Mouse (Mus musculus) cerebellum, adult 11-12 months (tissue): ENCODE results near the gene 1700074P13Rik.
"Not testable (repeated sequence)": the region's sequence is repeated elsewhere in the genome, so short reads cannot be mapped to it uniquely, and the experiment has no call there.

Source experiments
- DNase-seq: peaks from one replicate; pipeline ENCODE4 v3.0.0; 2022

Gene 1700074P13Rik

GRCm38 (mm10) chr6:40940457-40940856 lies at the start of gene 1700074P13Rik:
Gene 1700074P13Rik, minus strand, starts transcription at chr6:40940557.
- no peak for DNase-seq

- not testable (repeated sequence) for DNase-seq
These were observed 24.1 kb upstream of the 1700074P13Rik start, which contains the start of gene 1810009J06Rik for GRCm38 (mm10) chr6:40964454-40964853. Gene 1810009J06Rik, plus strand, starts transcription at chr6:40964754.

- no peak for DNase-seq
These were observed 13.4 kb upstream of the 1700074P13Rik start for GRCm38 (mm10) chr6:40953716-40954115.

GRCm38 (mm10) chr6:40951770-40952169 lies 11.4 kb upstream of the 1700074P13Rik start, which contains the start of gene Gm4744:
Gene Gm4744, minus strand, starts transcription at chr6:40951870.
- DNase-seq = no peak

- no peak for DNase-seq
These were observed 20.4 kb downstream of the 1700074P13Rik start for GRCm38 (mm10) chr6:40919954-40920353.

GRCm38 (mm10) chr6:40900287-40900686 lies 40.1 kb downstream of the 1700074P13Rik start, which contains the start of gene Prss58:
Gene Prss58, minus strand, starts transcription at chr6:40900387.
- no peak for DNase-seq

- DNase-seq = no peak
These were observed 45.6 kb downstream of the 1700074P13Rik start for GRCm38 (mm10) chr6:40894716-40895115.

- no peak for DNase-seq
These were observed 46.8 kb downstream of the 1700074P13Rik start for GRCm38 (mm10) chr6:40893577-40893976.

GRCm38 (mm10) chr6:40891754-40892153 lies 48.6 kb downstream of the 1700074P13Rik start:
- DNase-seq = no peak

- DNase-seq = no peak
These were observed 49.4 kb downstream of the 1700074P13Rik start for GRCm38 (mm10) chr6:40890973-40891372.

GRCm38 (mm10) chr6:40887394-40887793 lies 53.0 kb downstream of the 1700074P13Rik start, which contains the start of gene Moxd2:
Gene Moxd2, minus strand, starts transcription at chr6:40887494.
- no peak for DNase-seq
